ENCODE assay signal across 9 mouse cellular contexts in the genomic region with DNA sequence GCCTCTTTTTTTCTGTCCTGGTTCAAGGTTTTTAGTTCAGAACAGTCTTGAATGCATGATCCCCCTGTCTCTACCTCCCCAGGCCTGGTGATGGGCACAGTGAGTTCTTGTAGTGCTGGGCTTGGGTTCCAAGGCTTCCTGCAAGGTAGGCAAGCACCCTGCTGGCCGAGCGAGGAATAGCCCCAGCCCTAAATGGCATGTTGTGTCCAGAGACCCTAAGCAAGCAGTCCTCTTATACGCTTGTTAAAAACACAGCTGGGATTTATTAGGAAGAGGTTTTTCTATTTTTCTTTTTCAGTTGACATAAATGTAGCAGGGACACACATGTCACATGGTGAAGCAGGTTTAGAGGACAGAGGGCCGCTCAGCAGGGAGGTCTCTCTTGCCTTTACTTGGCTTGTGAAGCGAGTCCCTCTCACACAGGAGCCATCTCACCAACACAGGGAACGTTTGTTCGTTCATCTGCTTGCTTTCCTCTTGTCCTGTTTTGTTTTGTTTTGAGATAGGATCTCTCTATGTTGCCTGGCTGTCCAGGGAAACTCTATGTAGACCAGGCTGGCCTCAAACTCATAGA. TPM values are rescaled to one million over a fixed set of nuclear protein-coding genes. Genes with fewer than 3 reads are reported as not detected.
DNase-seq lines count a peak whose midpoint lies in the region; ATAC-seq and TF ChIP-seq lines count a peak whose summit lies in the region.
"Had no signal": no experiment of that assay in that cellular context is flagged by ENCODE, and none has a peak within 500 bp of the region (broad histone marks: within the 10 kb centered on the region; RNA-seq: fewer than 3 reads in every experiment).

No protein-coding gene starts in this region.

- no peak overlapping the region for H3K9ac ChIP-seq in forebrain, embryonic 14.5 days (ENCODE audit: low read length)
- H3K9ac ChIP-seq in forebrain, embryonic 12.5 days = no peak overlapping the region
- H3K9ac ChIP-seq in midbrain, embryonic 14.5 days (replicated peaks; ENCODE audit: low read length) = no peak overlapping the region
- no peak overlapping the region for H3K9ac ChIP-seq in midbrain, embryonic 13.5 days (replicated peaks)

- 41% methylated on average over 7 of the region's 7 CpGs for WGBS in forebrain, embryonic 14.5 days
- 44% methylated on average over 7 of the region's 7 CpGs for WGBS in forebrain, embryonic 12.5 days
- 44% methylated on average over 7 of the region's 7 CpGs for WGBS in midbrain, embryonic 14.5 days
- WGBS in midbrain, embryonic 13.5 days = 38% methylated on average over 7 of the region's 7 CpGs
- 44% methylated on average over 7 of the region's 7 CpGs for WGBS in heart, embryonic 10.5 days

- TF ChIP-seq CTCF in cortical plate, adult 2 months (IDR thresholded peaks at IDR 0.05; ENCODE audit: extremely low read depth, insufficient read depth, low read length) = peak; percentile 51

- no peaks in the 10 kb centered on the region for H3K9me3 ChIP-seq in forebrain, embryonic 14.5 days (replicated peaks; ENCODE audit: control insufficient read depth, low read length)
- H3K9me3 ChIP-seq in forebrain, embryonic 12.5 days = no peaks in the 10 kb centered on the region
- no peaks in the 10 kb centered on the region for H3K9me3 ChIP-seq in midbrain, embryonic 14.5 days (ENCODE audit: control insufficient read depth, low read length)
- no peaks in the 10 kb centered on the region for H3K9me3 ChIP-seq in midbrain, embryonic 13.5 days
- no peaks in the 10 kb centered on the region for H3K9me3 ChIP-seq in heart, embryonic 10.5 days

- peak; percentile 37 for DNase-seq in forebrain, embryonic 14.5 days (ENCODE audit: low spot score)
- DNase-seq in midbrain, embryonic 14.5 days = peak; percentile 58
- DNase-seq in heart, embryonic 10.5 days (ENCODE audit: low spot score) = no peak
- DNase-seq in heart, adult 11 months = no peak
- DNase-seq: kidney, postnatal 14 days had no signal

- TF ChIP-seq POLR2A in cortical plate, adult 2 months (IDR thresholded peaks at IDR 0.05; ENCODE audit: extremely low read depth, insufficient read depth, low read length) = no peak

- H3K36me3 ChIP-seq in forebrain, embryonic 14.5 days (ENCODE audit: control insufficient read depth, insufficient read depth, low read length) = peaks cover 13% of the 10 kb centered on the region; the same call in 1 of the 2 replicates
- no peaks in the 10 kb centered on the region for H3K36me3 ChIP-seq in forebrain, embryonic 12.5 days (replicated peaks)
- H3K36me3 ChIP-seq in midbrain, embryonic 14.5 days (ENCODE audit: control insufficient read depth, insufficient read depth, low read length) = peaks cover 14% of the 10 kb centered on the region
- peaks cover 21% of the 10 kb centered on the region for H3K36me3 ChIP-seq in midbrain, embryonic 13.5 days
- peaks cover 18% of the 10 kb centered on the region; the same call in 1 of the 2 replicates for H3K36me3 ChIP-seq in heart, embryonic 10.5 days

- no peak overlapping the region for H3K27ac ChIP-seq in forebrain, embryonic 14.5 days (ENCODE audit: low read depth, low read length)
- H3K27ac ChIP-seq in forebrain, embryonic 12.5 days = no peak overlapping the region
- no peak overlapping the region for H3K27ac ChIP-seq in midbrain, embryonic 14.5 days (replicated peaks; ENCODE audit: low read depth, low read length)
- H3K27ac ChIP-seq in midbrain, embryonic 13.5 days = no peak overlapping the region
- H3K27ac ChIP-seq in cortical plate, adult 2 months (ENCODE audit: insufficient read depth, low read length) = no peak overlapping the region
- no peak overlapping the region for H3K27ac ChIP-seq in heart, embryonic 10.5 days

- H3K27me3 ChIP-seq in forebrain, embryonic 14.5 days (replicated peaks; ENCODE audit: control insufficient read depth, insufficient read depth, low read length) = no peaks in the 10 kb centered on the region
- H3K27me3 ChIP-seq in forebrain, embryonic 12.5 days = no peaks in the 10 kb centered on the region
- no peaks in the 10 kb centered on the region for H3K27me3 ChIP-seq in midbrain, embryonic 14.5 days (ENCODE audit: control insufficient read depth, insufficient read depth, low read length)
- H3K27me3 ChIP-seq in midbrain, embryonic 13.5 days = no peaks in the 10 kb centered on the region
- H3K27me3 ChIP-seq in heart, embryonic 10.5 days (ENCODE audit: insufficient read depth, poor library complexity, severe bottlenecking) = peaks cover 8% of the 10 kb centered on the region; the same call in 1 of the 2 replicates

- no peaks in the 10 kb centered on the region for H3K4me1 ChIP-seq in forebrain, embryonic 14.5 days (ENCODE audit: control insufficient read depth, insufficient read depth, low read length)
- H3K4me1 ChIP-seq in forebrain, embryonic 12.5 days = peaks cover 8% of the 10 kb centered on the region
- peaks cover 4% of the 10 kb centered on the region for H3K4me1 ChIP-seq in midbrain, embryonic 14.5 days (ENCODE audit: control insufficient read depth, insufficient read depth, low read length)
- peaks cover 8% of the 10 kb centered on the region for H3K4me1 ChIP-seq in midbrain, embryonic 13.5 days (replicated peaks)
- peaks cover 2% of the 10 kb centered on the region for H3K4me1 ChIP-seq in cortical plate, adult 2 months (ENCODE audit: control insufficient read depth, insufficient read depth, low read length)
- H3K4me1 ChIP-seq in heart, embryonic 10.5 days = peaks cover 7% of the 10 kb centered on the region; the same call in 1 of the 2 replicates

- no peak for ATAC-seq in forebrain, embryonic 14.5 days
- ATAC-seq in forebrain, embryonic 12.5 days (ENCODE audit: low FRiP score) = no peak
- no peak for ATAC-seq in midbrain, embryonic 14.5 days (ENCODE audit: low FRiP score, low TSS enrichment)
- ATAC-seq in midbrain, embryonic 13.5 days = no peak
- ATAC-seq in neutrophil, adult 5-6 weeks (ENCODE audit: extremely low read depth, insufficient number of reproducible peaks, low FRiP score, poor library complexity, severe bottlenecking) = 0 out of 2 replicates have a peak, but pooled peaks have one; percentile 39

- no peak overlapping the region for H3K4me3 ChIP-seq in forebrain, embryonic 14.5 days (ENCODE audit: low read depth, low read length)
- no peak overlapping the region for H3K4me3 ChIP-seq in forebrain, embryonic 12.5 days (replicated peaks)
- H3K4me3 ChIP-seq in midbrain, embryonic 14.5 days (replicated peaks; ENCODE audit: low read depth, low read length) = no peak overlapping the region
- H3K4me3 ChIP-seq in midbrain, embryonic 13.5 days (replicated peaks) = no peak overlapping the region
- H3K4me3 ChIP-seq in cortical plate, adult 2 months (ENCODE audit: insufficient read depth, low read length) = no peak overlapping the region
- no peak overlapping the region for H3K4me3 ChIP-seq in heart, embryonic 10.5 days

- H3K4me2 ChIP-seq in forebrain, embryonic 14.5 days (ENCODE audit: low read length) = no peak overlapping the region
- no peak overlapping the region for H3K4me2 ChIP-seq in forebrain, embryonic 12.5 days
- H3K4me2 ChIP-seq in midbrain, embryonic 14.5 days (ENCODE audit: low read length) = no peak overlapping the region
- H3K4me2 ChIP-seq in midbrain, embryonic 13.5 days (replicated peaks) = no peak overlapping the region

RNA-seq across cellular contexts. Expression of gene Keap1, which starts 25.5 kb away (rescaled TPM):
- 34.7 and 39.1 TPM in 2 replicates for polyA plus RNA-seq in forebrain, embryonic 14.5 days (2014; fragmentation: Nextera tagmentation; extraction: Ambion mirVana)
- polyA plus RNA-seq in forebrain, embryonic 12.5 days (2016; fragmentation: Nextera tagmentation; extraction: Ambion mirVana) = 47.5 and 49.6 TPM in 2 replicates
- polyA plus RNA-seq in midbrain, embryonic 14.5 days (2014; fragmentation: Nextera tagmentation; extraction: Ambion mirVana) = 40.3 and 53.7 TPM in 2 replicates
- polyA plus RNA-seq in midbrain, embryonic 13.5 days (2015; fragmentation: Nextera tagmentation; extraction: Ambion mirVana) = 58.6 and 61.9 TPM in 2 replicates
- 62.3 and 65.9 TPM in 2 replicates for polyA plus RNA-seq in cortical plate, adult 2 months (2012; rRNA removed)
- 25.0 and 29.5 TPM in 2 replicates for total RNA-seq in neutrophil, adult 5-6 weeks (2017)
- 51.4 and 52.4 TPM in 2 replicates for polyA plus RNA-seq in heart, embryonic 10.5 days (2016; fragmentation: Nextera tagmentation; extraction: Ambion mirVana)

RNA-seq across cellular contexts. Expression of gene S1pr5, which starts 34.5 kb away (rescaled TPM):
- 0.94 and 1.4 TPM in 2 replicates for polyA plus RNA-seq in forebrain, embryonic 14.5 days (2014; fragmentation: Nextera tagmentation; extraction: Ambion mirVana)
- 0.33 and 0.38 TPM in 2 replicates for polyA plus RNA-seq in forebrain, embryonic 12.5 days (2016; fragmentation: Nextera tagmentation; extraction: Ambion mirVana)
- 2.3 and 2.8 TPM in 2 replicates for polyA plus RNA-seq in midbrain, embryonic 14.5 days (2014; fragmentation: Nextera tagmentation; extraction: Ambion mirVana)
- 1.1 and 1.6 TPM in 2 replicates for polyA plus RNA-seq in midbrain, embryonic 13.5 days (2015; fragmentation: Nextera tagmentation; extraction: Ambion mirVana)
- polyA plus RNA-seq in cortical plate, adult 2 months (2012; rRNA removed) = 20.8 and 24.3 TPM in 2 replicates
- 4.7 and 5.9 TPM in 2 replicates for total RNA-seq in neutrophil, adult 5-6 weeks (2017)
- 0.46 and 0.47 TPM in 2 replicates for polyA plus RNA-seq in heart, embryonic 10.5 days (2016; fragmentation: Nextera tagmentation; extraction: Ambion mirVana)

RNA-seq across cellular contexts. Expression of gene Pde4a, which starts 48.2 kb away (rescaled TPM):
- polyA plus RNA-seq in forebrain, embryonic 14.5 days (2014; fragmentation: Nextera tagmentation; extraction: Ambion mirVana) = 17.3 and 22.4 TPM in 2 replicates
- polyA plus RNA-seq in forebrain, embryonic 12.5 days (2016; fragmentation: Nextera tagmentation; extraction: Ambion mirVana) = 12.8 and 14.5 TPM in 2 replicates
- polyA plus RNA-seq in midbrain, embryonic 14.5 days (2014; fragmentation: Nextera tagmentation; extraction: Ambion mirVana) = 28.4 and 32.3 TPM in 2 replicates
- polyA plus RNA-seq in midbrain, embryonic 13.5 days (2015; fragmentation: Nextera tagmentation; extraction: Ambion mirVana) = 20.1 and 20.2 TPM in 2 replicates
- 77.0 and 80.1 TPM in 2 replicates for polyA plus RNA-seq in cortical plate, adult 2 months (2012; rRNA removed)
- total RNA-seq in neutrophil, adult 5-6 weeks (2017) = 1.5 and 2.6 TPM in 2 replicates
- polyA plus RNA-seq in heart, embryonic 10.5 days (2016; fragmentation: Nextera tagmentation; extraction: Ambion mirVana) = 7.5 and 9.0 TPM in 2 replicates

RNA-seq across cellular contexts. Expression of gene Atg4d, which starts 51.4 kb away (rescaled TPM):
- polyA plus RNA-seq in forebrain, embryonic 14.5 days (2014; fragmentation: Nextera tagmentation; extraction: Ambion mirVana) = 45.7 and 53.1 TPM in 2 replicates
- polyA plus RNA-seq in forebrain, embryonic 12.5 days (2016; fragmentation: Nextera tagmentation; extraction: Ambion mirVana) = 47.4 and 50.7 TPM in 2 replicates
- polyA plus RNA-seq in midbrain, embryonic 14.5 days (2014; fragmentation: Nextera tagmentation; extraction: Ambion mirVana) = 44.6 and 44.7 TPM in 2 replicates
- 55.3 and 57.8 TPM in 2 replicates for polyA plus RNA-seq in midbrain, embryonic 13.5 days (2015; fragmentation: Nextera tagmentation; extraction: Ambion mirVana)
- 40.3 and 42.7 TPM in 2 replicates for polyA plus RNA-seq in cortical plate, adult 2 months (2012; rRNA removed)
- 18.3 and 31.7 TPM in 2 replicates for total RNA-seq in neutrophil, adult 5-6 weeks (2017)
- 50.6 and 57.9 TPM in 2 replicates for polyA plus RNA-seq in heart, embryonic 10.5 days (2016; fragmentation: Nextera tagmentation; extraction: Ambion mirVana)

Comparison
In these comparisons a context has a peak if more than half of its experiments do, and no peak if none do; other contexts are left out.
1. DNase-seq: peak in forebrain, embryonic 14.5 days (single experiment) and midbrain, embryonic 14.5 days (single experiment); none in heart, embryonic 10.5 days (single experiment) and heart, adult 11 months (single experiment).